Mouse (Mus musculus) MEL (cell line): Measurements from ENCODE around the gene Olfr322. TPM values are rescaled to one million over a fixed set of nuclear protein-coding genes. Genes with fewer than 3 reads are reported as not detected.

Experiments
- DNase-seq: peaks from one replicate; pipeline ENCODE4 v3.0.0; 2011; ENCODE audit warnings: low read depth, low spot score
- H3K27ac ChIP-seq: 2 replicates; pipeline ENCODE4 v1.5.1; 2012; ENCODE audit warnings: low read depth, mild to moderate bottlenecking, control low read depth, low read length, moderate library complexity; ENCODE audit not compliant: control insufficient read depth
- H3K27me3 ChIP-seq, 2 experiments: fragments of 150-350 bp in 1 of 2; sonication (generic) in 1 of 2; 2 replicates each; pipeline ENCODE4 v1.6.1; 2012; ENCODE audit warnings: low read length in 2 of 2, mild to moderate bottlenecking in 2 of 2, improper control_type of control experiment in 1 of 2, moderate library complexity in 1 of 2; ENCODE audit not compliant: insufficient read depth in 2 of 2, control insufficient read depth in 1 of 2
- H3K36me3 ChIP-seq, 2 experiments: 2 replicates each; pipeline ENCODE4 v1.6.1; 2012 to 2014; ENCODE audit warnings: low read length in 2 of 2, improper control_type of control experiment in 1 of 2, inconsistent platforms in 1 of 2, mild to moderate bottlenecking in 1 of 2; ENCODE audit not compliant: insufficient read depth in 2 of 2, control insufficient read depth in 1 of 2
- H3K4me1 ChIP-seq, 2 experiments: fragments of 150-350 bp in 1 of 2; sonication (generic) in 1 of 2; 2 replicates each; pipeline ENCODE4 v1.6.1; 2012; ENCODE audit warnings: low read length in 2 of 2, improper control_type of control experiment in 1 of 2, mild to moderate bottlenecking in 1 of 2; ENCODE audit not compliant: insufficient read depth in 2 of 2, control insufficient read depth in 1 of 2
- H3K4me3 ChIP-seq, 2 experiments: fragments of 150-350 bp in 1 of 2; sonication (generic) in 1 of 2; 2 replicates each; pipeline ENCODE4 v1.5.1; 2012; ENCODE audit warnings: low read depth in 2 of 2, low read length in 2 of 2, mild to moderate bottlenecking in 2 of 2, moderate library complexity in 2 of 2, control low read depth in 1 of 2, improper control_type of control experiment in 1 of 2; ENCODE audit not compliant: control insufficient read depth in 1 of 2, insufficient read depth in 1 of 2
- H3K79me2 ChIP-seq: 2 replicates; pipeline ENCODE4 v1.6.1; 2012; ENCODE audit warnings: mild to moderate bottlenecking, low read length, moderate library complexity; ENCODE audit not compliant: control insufficient read depth, poor library complexity, insufficient read depth
- H3K9ac ChIP-seq: 2 replicates; pipeline ENCODE4 v1.6.1; 2012; ENCODE audit warnings: low read depth, mild to moderate bottlenecking, control low read depth, low read length, moderate library complexity; ENCODE audit not compliant: control insufficient read depth, poor library complexity, severe bottlenecking
- H3K9me3 ChIP-seq: fragments of 150-350 bp; sonication (generic); replicated peaks from 2 replicates; pipeline ENCODE4 v1.6.1; 2012; ENCODE audit warnings: mild to moderate bottlenecking, low read length, improper control_type of control experiment, moderate library complexity; ENCODE audit not compliant: insufficient read depth
- CHD2 ChIP-seq: IDR thresholded peaks from 2 replicates; pipeline ENCODE4 v1.6.1; 2011; ENCODE audit warnings: low read length, improper control_type of control experiment
- E2F4 ChIP-seq: IDR thresholded peaks from 2 replicates; pipeline ENCODE4 v1.6.1; 2011; ENCODE audit warnings: low read depth, low read length, improper control_type of control experiment, borderline replicate concordance
- GATA1 ChIP-seq: IDR thresholded peaks from 2 replicates; pipeline ENCODE4 v1.6.1; 2011; ENCODE audit warnings: low read depth, low read length, improper control_type of control experiment
- MAX ChIP-seq: IDR thresholded peaks from 2 replicates; pipeline ENCODE4 v1.6.1; 2011; ENCODE audit warnings: low read length, improper control_type of control experiment
- MYB ChIP-seq: IDR thresholded peaks from 2 replicates; pipeline ENCODE4 v1.6.1; 2011; ENCODE audit warnings: mild to moderate bottlenecking, low read depth, low read length, improper control_type of control experiment
- NELFE ChIP-seq: IDR thresholded peaks from 2 replicates; pipeline ENCODE4 v1.6.1; 2011; ENCODE audit warnings: low read depth, low read length, improper control_type of control experiment
- POLR2A ChIP-seq, 2 experiments: IDR thresholded peaks; 2 replicates each; pipeline ENCODE4 v1.6.1; 2011 to 2012; ENCODE audit warnings: low read length in 2 of 2, mild to moderate bottlenecking in 2 of 2, control low read depth in 1 of 2, improper control_type of control experiment in 1 of 2, low read depth in 1 of 2, moderate library complexity in 1 of 2; ENCODE audit not compliant: control insufficient read depth in 1 of 2, insufficient read depth in 1 of 2, poor library complexity in 1 of 2
- POLR2AphosphoS5 ChIP-seq: IDR thresholded peaks from 2 replicates; pipeline ENCODE4 v1.6.1; 2012; ENCODE audit warnings: low read depth, borderline replicate concordance, mild to moderate bottlenecking, inconsistent platforms, low read length, moderate library complexity, mixed read lengths
- RAD21 ChIP-seq: IDR thresholded peaks from 2 replicates; pipeline ENCODE4 v1.6.1; 2011; ENCODE audit warnings: mild to moderate bottlenecking, low read depth, low read length, improper control_type of control experiment
- SIN3A ChIP-seq: IDR thresholded peaks from 2 replicates; pipeline ENCODE4 v1.6.1; 2012; ENCODE audit warnings: low read length, improper control_type of control experiment, inconsistent platforms
- SMC3 ChIP-seq: IDR thresholded peaks from 2 replicates; pipeline ENCODE4 v1.6.1; 2011; ENCODE audit warnings: low read depth, low read length, improper control_type of control experiment
- TBP ChIP-seq: IDR thresholded peaks from 2 replicates; pipeline ENCODE4 v1.8.0; 2011; ENCODE audit warnings: low read depth, low read length, improper control_type of control experiment
- UBTF ChIP-seq: IDR thresholded peaks from 2 replicates; pipeline ENCODE4 v1.6.1; 2012; ENCODE audit warnings: low read depth, mild to moderate bottlenecking, inconsistent platforms, low read length, improper control_type of control experiment, moderate library complexity, borderline replicate concordance; ENCODE audit not compliant: insufficient read depth
- ZKSCAN1 ChIP-seq: IDR thresholded peaks from 2 replicates; pipeline ENCODE4 v1.6.1; 2012; ENCODE audit warnings: low read depth, mild to moderate bottlenecking, inconsistent platforms, low read length, improper control_type of control experiment, moderate library complexity
- ZMIZ1 ChIP-seq: IDR thresholded peaks from 2 replicates; pipeline ENCODE4 v1.6.1; 2012; ENCODE audit warnings: low read depth, mild to moderate bottlenecking, inconsistent platforms, low read length, improper control_type of control experiment, moderate library complexity
- polyA plus RNA-seq, 2 experiments: library from polyadenylated mRNA; stranded (reverse) in 1 of 2; unstranded in 1 of 2; fragments of >175 nt in 1 of 2; fragments of >200 nt in 1 of 2; gene quantifications; 2 replicates each; pipeline versions ENCODE4 v1.2.1 to v1.2.4; 2012; ENCODE audit warnings: low replicate concordance in 2 of 2, low read depth in 1 of 2; ENCODE audit not compliant: insufficient read length in 2 of 2, insufficient read depth in 1 of 2, missing spikeins in 1 of 2
- total RNA-seq: library from RNA; depleted of rRNA; stranded (reverse); fragments of 300-350 nt; gene quantifications from 2 replicates; pipeline ENCODE4 v1.2.3, GENCODE M21; 2012

Gene Olfr322
- total and polyA plus RNA-seq, 3 experiments: not detected

- TF ChIP-seq POLR2A (IDR thresholded peaks at IDR 0.05; ENCODE audit: control insufficient read depth in 1 of 2, insufficient read depth in 1 of 2, low read depth in 1 of 2, low read length in 2 of 2, poor library complexity in 1 of 2): no peak
- no peaks in the 10 kb centered on the region for H3K4me1 ChIP-seq
- no peak for DNase-seq
- no peak within 1 kb of the TSS for H3K27ac ChIP-seq
- H3K9ac ChIP-seq: no peak within 1 kb of the TSS
- no peaks in the 10 kb centered on the region for H3K9me3 ChIP-seq
- peaks cover 6 to 15% of the 10 kb centered on the region in 2 experiments for H3K27me3 ChIP-seq
- H3K4me3 ChIP-seq: no peak within 1 kb of the TSS
- no peaks in the 10 kb centered on the region for H3K36me3 ChIP-seq
- no peaks in the 10 kb centered on the region for H3K79me2 ChIP-seq
Observed at GRCm38 (mm10) chr11:58630401-58630800, 28.2 kb upstream of the Olfr322 start, which contains the start of gene Olfr323. TSS of gene Olfr323 (minus strand) at chr11:58630501.

GRCm38 (mm10) chr11:58634878-58635277, 23.7 kb upstream of the Olfr322 start:
- no peaks in the 10 kb centered on the region for H3K79me2 ChIP-seq
- DNase-seq: no peak
- H3K9ac ChIP-seq: no peak overlapping the region
- H3K27ac ChIP-seq: no peak overlapping the region
- H3K4me3 ChIP-seq: no peak overlapping the region; a peak in 1 of 4 replicates
- peaks cover 0 to 6% of the 10 kb centered on the region in 2 experiments; a peak in 1 of 4 replicates for H3K27me3 ChIP-seq
- no peak for TF ChIP-seq E2F4
- no peak for TF ChIP-seq SIN3A
- no peak for TF ChIP-seq SMC3
- no peak for TF ChIP-seq CHD2
- no peak for TF ChIP-seq RAD21
- TF ChIP-seq MYB: no peak
- no peak for TF ChIP-seq POLR2AphosphoS5
- no peak for TF ChIP-seq UBTF
- no peak for TF ChIP-seq ZMIZ1
- no peak for TF ChIP-seq MAX
- TF ChIP-seq GATA1: no peak
- no peak for TF ChIP-seq ZKSCAN1
- no peak for TF ChIP-seq TBP
- no peak for TF ChIP-seq NELFE
- TF ChIP-seq, all 39 proteins: peak for 0
- H3K9me3 ChIP-seq: no peaks in the 10 kb centered on the region
- peaks cover 2 to 7% of the 10 kb centered on the region in 2 experiments; a peak in 3 of 4 replicates for H3K4me1 ChIP-seq
- peaks cover 0 to 7% of the 10 kb centered on the region in 2 experiments; a peak in 2 of 4 replicates for H3K36me3 ChIP-seq
